ENCODE assay signal across 10 mouse cellular contexts in the genomic region with DNA sequence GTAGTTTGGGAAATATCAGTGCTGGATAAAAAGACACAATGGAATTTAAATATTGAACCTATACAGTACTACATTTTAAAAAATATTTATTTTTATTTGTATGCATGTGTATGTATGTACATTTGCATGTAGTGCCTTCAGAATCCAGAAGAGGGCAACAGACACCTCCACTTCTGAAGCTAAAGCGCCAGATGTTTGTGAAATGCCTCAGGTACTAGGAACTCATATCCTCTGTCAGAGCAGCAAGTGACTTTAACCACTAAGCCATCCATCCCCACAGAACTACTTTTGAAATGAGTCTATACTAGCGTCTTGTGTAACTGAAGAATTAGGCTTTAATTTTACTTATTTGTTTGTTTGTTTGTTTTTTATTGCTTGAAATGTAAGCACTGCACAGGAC.
DNase-seq lines count a peak whose midpoint lies in the region; ATAC-seq and TF ChIP-seq lines count a peak whose summit lies in the region.
"Had no signal": no experiment of that assay in that cellular context is flagged by ENCODE, and none has a peak within 500 bp of the region (broad histone marks: within the 10 kb centered on the region; RNA-seq: fewer than 3 reads in every experiment).

No protein-coding gene starts in this region.

- no peak overlapping the region for H3K4me2 ChIP-seq in hindbrain, embryonic 11.5 days (replicated peaks; ENCODE audit: low read depth, low read length)
- H3K4me2 ChIP-seq: embryonic facial prominence, embryonic 13.5 days; lung, embryonic 15.5 days had no signal

- no peaks in the 10 kb centered on the region for H3K36me3 ChIP-seq in hindbrain, embryonic 11.5 days (ENCODE audit: control insufficient read depth, insufficient read depth, low read length)
- no peaks in the 10 kb centered on the region for H3K36me3 ChIP-seq in hindbrain, embryonic 10.5 days
- no peaks in the 10 kb centered on the region for H3K36me3 ChIP-seq in E14TG2a.4 (ENCODE audit: insufficient read depth, low read length)
- H3K36me3 ChIP-seq in thymus, adult 2 months (ENCODE audit: control insufficient read depth, insufficient read depth, low read length): no peaks in the 10 kb centered on the region
- H3K36me3 ChIP-seq: embryonic facial prominence, embryonic 13.5 days; lung, embryonic 15.5 days had no signal

- DNase-seq in hindbrain, embryonic 11.5 days (ENCODE audit: low spot score): peak; percentile 61
- DNase-seq in hindbrain, embryonic 10.5 days (ENCODE audit: low spot score): no peak
- DNase-seq in 3T3-L1 (ENCODE audit: low read depth, low spot score): peak; percentile 88
- DNase-seq in embryo, embryonic 10.5 days (ENCODE audit: low spot score): peak; percentile 73
- DNase-seq in kidney, postnatal 4 days: peak; percentile 16 to 43
- peak; percentile 56 for DNase-seq in thymus, adult 2 months
- no peak for DNase-seq in layer of hippocampus, adult 9-10 months (ENCODE audit: low spot score)

- no peaks in the 10 kb centered on the region for H3K4me1 ChIP-seq in hindbrain, embryonic 11.5 days (replicated peaks; ENCODE audit: control insufficient read depth, insufficient read depth, low read length)
- no peaks in the 10 kb centered on the region for H3K4me1 ChIP-seq in hindbrain, embryonic 10.5 days (replicated peaks)
- no peaks in the 10 kb centered on the region for H3K4me1 ChIP-seq in E14TG2a.4 (replicated peaks; ENCODE audit: low read depth, low read length)
- no peaks in the 10 kb centered on the region for H3K4me1 ChIP-seq in thymus, adult 2 months (replicated peaks; ENCODE audit: control insufficient read depth, insufficient read depth, low read length)
- H3K4me1 ChIP-seq: embryonic facial prominence, embryonic 13.5 days; lung, embryonic 15.5 days had no signal

- WGBS in hindbrain, embryonic 11.5 days: 50% methylated on average over 2 of the region's 2 CpGs
- WGBS in hindbrain, embryonic 10.5 days: 46% methylated on average over 2 of the region's 2 CpGs
- WGBS in thymus, adult 2 months: 40% methylated on average over 2 of the region's 2 CpGs

- TF ChIP-seq CTCF in E14TG2a.4 (conservative IDR thresholded peaks at IDR 0.05; ENCODE audit: low read length): peak; percentile 57
- no peak for TF ChIP-seq CTCF in thymus, adult 2 months (IDR thresholded peaks at IDR 0.05; ENCODE audit: borderline replicate concordance, control insufficient read depth, extremely low read depth, insufficient read depth, low read length, poor library complexity)

- H3K27me3 ChIP-seq in hindbrain, embryonic 11.5 days (ENCODE audit: control insufficient read depth, insufficient read depth, low read length): no peaks in the 10 kb centered on the region
- no peaks in the 10 kb centered on the region for H3K27me3 ChIP-seq in hindbrain, embryonic 10.5 days (ENCODE audit: insufficient read depth, poor library complexity, severe bottlenecking)
- H3K27me3 ChIP-seq in E14TG2a.4 (ENCODE audit: insufficient read depth, low read length): no peaks in the 10 kb centered on the region
- no peaks in the 10 kb centered on the region for H3K27me3 ChIP-seq in thymus, adult 2 months (ENCODE audit: control insufficient read depth, insufficient read depth, low read length)
- H3K27me3 ChIP-seq: embryonic facial prominence, embryonic 13.5 days; lung, embryonic 15.5 days had no signal

- H3K27ac ChIP-seq in hindbrain, embryonic 11.5 days (ENCODE audit: low read depth, low read length): no peak overlapping the region
- no peak overlapping the region for H3K27ac ChIP-seq in hindbrain, embryonic 10.5 days
- no peak overlapping the region for H3K27ac ChIP-seq in thymus, adult 2 months (ENCODE audit: control insufficient read depth, insufficient read depth, low read length)
- H3K27ac ChIP-seq: embryonic facial prominence, embryonic 13.5 days; lung, embryonic 15.5 days had no signal

- 0 out of 2 replicates have a peak, but pooled peaks have one; percentile 25 for ATAC-seq in hindbrain, embryonic 11.5 days (ENCODE audit: low FRiP score)

- TF ChIP-seq POLR2A in thymus, adult 2 months (IDR thresholded peaks at IDR 0.05; ENCODE audit: control insufficient read depth, extremely low read depth, insufficient read depth, low read length, poor library complexity): no peak

- no peak overlapping the region for H3K9ac ChIP-seq in hindbrain, embryonic 11.5 days (ENCODE audit: low read depth, low read length)
- H3K9ac ChIP-seq: embryonic facial prominence, embryonic 13.5 days; lung, embryonic 15.5 days had no signal

- no peaks in the 10 kb centered on the region for H3K9me3 ChIP-seq in hindbrain, embryonic 11.5 days (ENCODE audit: control insufficient read depth, low read length)
- H3K9me3 ChIP-seq in hindbrain, embryonic 10.5 days: no peaks in the 10 kb centered on the region
- no peaks in the 10 kb centered on the region for H3K9me3 ChIP-seq in E14TG2a.4 (ENCODE audit: low read length)
- H3K9me3 ChIP-seq: embryonic facial prominence, embryonic 13.5 days; lung, embryonic 15.5 days had no signal

- no peak overlapping the region for H3K4me3 ChIP-seq in hindbrain, embryonic 11.5 days (ENCODE audit: low read depth, low read length)
- no peak overlapping the region for H3K4me3 ChIP-seq in hindbrain, embryonic 10.5 days
- no peak overlapping the region for H3K4me3 ChIP-seq in E14TG2a.4 (replicated peaks; ENCODE audit: low read length)
- H3K4me3 ChIP-seq in thymus, adult 2 months (ENCODE audit: control insufficient read depth, insufficient read depth, low read length): no peak overlapping the region
- H3K4me3 ChIP-seq: embryonic facial prominence, embryonic 13.5 days; lung, embryonic 15.5 days had no signal

Comparison
In these comparisons a context has a peak if more than half of its experiments do, and no peak if none do; other contexts are left out.
1. DNase-seq: peak in hindbrain, embryonic 11.5 days (single experiment), 3T3-L1 (single experiment), embryo, embryonic 10.5 days (single experiment), kidney, postnatal 4 days (2 of 2) and thymus, adult 2 months (single experiment); none in hindbrain, embryonic 10.5 days (single experiment) and layer of hippocampus, adult 9-10 months (single experiment).